Mouse (Mus musculus) liver, postnatal 0 days (tissue): ENCODE data around the gene Tacr3.

Experiments used
- CTCF ChIP-seq: sonication (generic); IDR thresholded peaks from 2 replicates; pipeline ENCODE4 v1.5.1; 2016; ENCODE audit warnings: antibody characterized with exemption, low read depth
- EP300 ChIP-seq: IDR thresholded peaks from 2 replicates; pipeline ENCODE4 v1.6.1; 2016; ENCODE audit warnings: antibody characterized with exemption, low read depth, mild to moderate bottlenecking

DNA sequence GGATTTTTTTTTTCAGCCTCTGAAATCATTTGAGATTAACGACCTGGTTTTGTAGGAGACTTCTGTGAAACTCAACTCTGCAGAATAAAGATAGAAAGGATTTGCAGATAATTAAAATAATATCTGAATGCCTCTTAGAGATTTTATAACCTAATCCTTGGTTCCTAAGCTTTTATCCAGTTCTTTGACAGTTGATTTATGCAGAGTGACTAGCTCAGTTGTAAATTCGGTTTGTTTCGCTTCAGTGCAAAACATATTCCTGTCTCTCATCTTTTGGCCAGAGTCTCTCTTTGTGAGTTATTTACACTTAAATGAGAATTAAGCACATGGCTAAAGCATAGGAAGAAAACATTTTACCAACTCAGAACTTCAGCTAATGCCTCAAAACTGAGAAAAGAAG, 151.3 kb downstream of the Tacr3 start:
- TF ChIP-seq CTCF (no peak), EP300 (no peak)
